Mouse (Mus musculus): ENCODE measurements at regions not wholly inside any gene's neighbourhood (a gene's known extent, or its start where the extent isn't known, plus 50 kb on each side); places are given as distances from the start of the nearest gene placed in this dataset.

GRCm38 (mm10) chr16:95820013-95820412, 118.1 kb downstream of the Ets2 start:
- TF ChIP-seq CTCF (IDR thresholded peaks at IDR 0.05; ENCODE audit: low read depth, low read length) (no peak), GATA1 (IDR thresholded peaks at IDR 0.05; ENCODE audit: borderline replicate concordance, low read length) (no peak), GATA2 (IDR thresholded peaks at IDR 0.05; ENCODE audit: borderline replicate concordance, low read depth, low read length) (no peak), POLR2AphosphoS5 (IDR thresholded peaks at IDR 0.05; ENCODE audit: insufficient replicate concordance, low read depth, low read length) (no peak), TAL1 (conservative IDR thresholded peaks at IDR 0.05; ENCODE audit: low read depth, low read length) (no peak)

Measured in G1E (cell line).